Mouse (Mus musculus) myocyte (in vitro differentiated cells): Measurements from ENCODE around the gene Aaed1.

Experiments
- CEBPB ChIP-seq: IDR thresholded peaks from 2 replicates; pipeline ENCODE4 v1.6.1; 2011; ENCODE audit warnings: mild to moderate bottlenecking, moderate library complexity; ENCODE audit not compliant: poor library complexity, insufficient read depth, severe bottlenecking
- E2F4 ChIP-seq: IDR thresholded peaks from one replicate; pipeline ENCODE4 v1.6.1; 2011; ENCODE audit warnings: mild to moderate bottlenecking, control low read depth, moderate library complexity; ENCODE audit not compliant: insufficient read depth
- MAX ChIP-seq: IDR thresholded peaks from one replicate; pipeline ENCODE4 v1.6.1; 2011; ENCODE audit warnings: low read depth, mild to moderate bottlenecking, control low read depth
- MYOD1 ChIP-seq, 3 experiments: IDR thresholded peaks; one replicate each; pipeline ENCODE4 v1.6.1; 2011; ENCODE audit warnings: control low read depth in 2 of 3, low read depth in 2 of 3, mild to moderate bottlenecking in 2 of 3, moderate library complexity in 1 of 3; ENCODE audit not compliant: insufficient read length in 2 of 3, control insufficient read depth in 1 of 3
- MYOG ChIP-seq, 3 experiments: IDR thresholded peaks; one replicate each; pipeline ENCODE4 v1.6.1; 2011; ENCODE audit warnings: control low read depth in 2 of 3, low read depth in 2 of 3, mild to moderate bottlenecking in 2 of 3; ENCODE audit not compliant: insufficient read length in 2 of 3, control insufficient read depth in 1 of 3, insufficient read depth in 1 of 3
- POLR2A ChIP-seq: IDR thresholded peaks from one replicate; pipeline ENCODE4 v1.6.1; 2011; ENCODE audit warnings: low read depth, mild to moderate bottlenecking, control low read depth, moderate library complexity; ENCODE audit not compliant: insufficient read length
- USF1 ChIP-seq: IDR thresholded peaks from one replicate; pipeline ENCODE4 v1.6.1; 2011; ENCODE audit warnings: low read depth, mild to moderate bottlenecking, control low read depth, moderate library complexity

DNA sequence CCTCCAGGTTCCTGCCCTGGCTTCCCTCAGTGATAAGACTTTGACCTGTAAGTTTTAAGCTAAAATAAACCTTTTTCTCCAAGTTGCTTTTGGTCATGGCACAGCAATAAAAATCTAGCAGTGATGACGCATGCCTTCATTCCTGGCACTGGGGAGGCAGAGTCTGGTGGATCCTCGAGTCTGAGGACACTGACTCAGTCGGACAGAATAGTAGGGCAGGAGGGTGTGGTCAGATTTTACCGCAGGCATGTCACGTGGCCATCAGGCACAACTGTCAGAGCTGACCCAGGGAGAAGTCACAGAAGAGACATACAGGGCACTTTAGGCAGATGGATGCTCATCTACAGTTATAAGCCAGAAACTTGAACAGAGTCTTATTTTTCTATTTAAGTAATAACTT lies 60.4 kb downstream of the Aaed1 start:
- no peak for TF ChIP-seq MAX
- peak in 2 of 3 experiments; percentile 41 to 68 for TF ChIP-seq MYOG (IDR thresholded peaks at IDR 0.05; ENCODE audit: control insufficient read depth in 1 of 3, insufficient read depth in 1 of 3, insufficient read length in 2 of 3, low read depth in 2 of 3)
- no peak for TF ChIP-seq POLR2A
- TF ChIP-seq E2F4, result no peak
- no peak for TF ChIP-seq CEBPB
- TF ChIP-seq USF1, result peak; percentile 98
- TF ChIP-seq MYOD1 (IDR thresholded peaks at IDR 0.05; ENCODE audit: control insufficient read depth in 1 of 3, insufficient read length in 2 of 3, low read depth in 2 of 3), result peak in 1 of 3 experiments; percentile 53
